Mouse (Mus musculus) gastrocnemius, adult 2 months (tissue): ENCODE measurements around the gene Aoc2. TPM values are rescaled to one million over a fixed set of nuclear protein-coding genes. Genes with fewer than 3 reads are reported as not detected.
"Not testable (repeated sequence)": the region's sequence is repeated elsewhere in the genome, so short reads cannot be mapped to it uniquely, and the experiment has no call there.

ENCODE experiments used
- DNase-seq: peaks from one replicate; pipeline ENCODE4 v3.0.0; 2022
- H3K27ac ChIP-seq: fragments of 200-600 bp; 2 replicates; pipeline ENCODE4 v1.8.1; 2022; ENCODE audit warnings: mild to moderate bottlenecking
- H3K4me3 ChIP-seq: fragments of 200-600 bp; 2 replicates; pipeline ENCODE4 v1.8.1; 2022; ENCODE audit warnings: mild to moderate bottlenecking, moderate library complexity
- CTCF ChIP-seq: fragments of 200-600 bp; IDR thresholded peaks from 2 replicates; pipeline ENCODE4 v1.8.1; 2022; ENCODE audit warnings: antibody characterized with exemption, mild to moderate bottlenecking, moderate library complexity
- intact Hi-C: fragments of 180-260 bp; cut with DNase I; formaldehyde crosslinking; loops from one replicate; pipeline ENCODE4 v1.15.1; 2025
- total RNA-seq, 2 experiments: library from RNA; stranded (reverse); gene quantifications; 2 replicates each; pipeline ENCODE4 v1.2.3; 2021

The Aoc2 gene
- total RNA-seq, 2 experiments from 2014 or later = 0.64 to 1.4 TPM

GRCm38 (mm10) chr11:101351100-101351720 is 26.3 kb downstream of the Aoc2 start:
- H3K4me3 ChIP-seq = no peak overlapping the region
- intact Hi-C loops = no loop called here
- DNase-seq = no peak
- no peak for TF ChIP-seq CTCF
- H3K27ac ChIP-seq = no peak overlapping the region

GRCm38 (mm10) chr11:101351721-101352111 is 26.9 kb downstream of the Aoc2 start:
- Histone ChIP-seq H3K4me3 (no peak overlapping the region), H3K27ac (no peak overlapping the region)
- intact Hi-C loops = no loop called here
- DNase-seq = no peak
- TF ChIP-seq CTCF = no peak

GRCm38 (mm10) chr11:101353436-101353835 is 28.6 kb downstream of the Aoc2 start:
- Histone ChIP-seq H3K27ac (no peak overlapping the region), H3K4me3 (no peak overlapping the region)
- no peak for DNase-seq
- TF ChIP-seq CTCF = no peak
- intact Hi-C loops = no loop called here

- intact Hi-C loops = loop anchor here (5.0 kb wide), 1 partner anchor 43 kb away; no protein-coding TSS in a partner anchor
- no peak overlapping the region for H3K4me3 ChIP-seq
- no peak for DNase-seq
- H3K27ac ChIP-seq = no peak overlapping the region
- no peak for TF ChIP-seq CTCF
These were observed 29.7 kb downstream of the Aoc2 start for GRCm38 (mm10) chr11:101354438-101355010.

GRCm38 (mm10) chr11:101355916-101356315 is 31.1 kb downstream of the Aoc2 start:
- intact Hi-C loops = loop anchor here (5.0 kb wide), 1 partner anchor 41 kb away; no protein-coding TSS in a partner anchor

DNA sequence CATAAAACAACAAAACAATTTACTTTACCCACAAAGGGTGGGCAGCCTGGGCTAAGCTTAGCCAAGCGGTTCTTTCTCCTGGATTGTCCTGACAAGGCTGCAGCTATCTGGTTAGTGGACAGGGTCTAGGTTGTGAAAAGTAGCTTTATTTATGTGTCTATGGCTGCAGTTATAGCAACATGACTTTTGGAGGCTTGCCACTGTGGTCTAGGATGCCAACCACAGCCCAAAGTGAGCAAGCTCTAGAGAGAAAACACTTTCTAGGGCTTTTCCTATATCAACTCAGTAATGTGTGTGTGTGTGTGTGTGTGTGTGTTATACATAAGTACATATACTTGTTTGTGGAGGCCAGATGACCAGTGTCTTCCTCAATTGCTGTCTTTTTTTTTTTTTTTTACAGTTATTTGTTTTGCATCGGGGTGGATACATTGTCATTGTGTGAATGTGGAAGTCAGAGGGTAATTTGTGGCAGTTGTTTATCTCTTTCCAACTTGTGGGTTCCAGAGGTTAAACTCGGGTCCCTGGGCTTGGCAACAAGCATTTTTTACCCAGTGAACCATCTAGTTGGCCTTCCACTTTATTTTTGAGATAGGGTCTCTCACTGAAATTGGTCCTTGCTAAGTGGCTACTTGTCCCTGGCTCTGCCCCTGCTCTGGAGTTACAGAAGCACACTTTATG is 32.8 kb downstream of the Aoc2 start:
- Histone ChIP-seq H3K4me3 (no peak overlapping the region), H3K27ac (no peak overlapping the region)
- intact Hi-C loops = loop anchor here (5.0 kb wide), 1 partner anchor 40 kb away; no protein-coding TSS in a partner anchor
- DNase-seq = no peak
- TF ChIP-seq CTCF = no peak

More at GRCm38 (mm10) chr11:101355916-101356315, 31.1 kb downstream of the Aoc2 start:
- no peak for DNase-seq
- no peak overlapping the region for H3K4me3 ChIP-seq
- no peak for TF ChIP-seq CTCF
- no peak overlapping the region for H3K27ac ChIP-seq

DNA sequence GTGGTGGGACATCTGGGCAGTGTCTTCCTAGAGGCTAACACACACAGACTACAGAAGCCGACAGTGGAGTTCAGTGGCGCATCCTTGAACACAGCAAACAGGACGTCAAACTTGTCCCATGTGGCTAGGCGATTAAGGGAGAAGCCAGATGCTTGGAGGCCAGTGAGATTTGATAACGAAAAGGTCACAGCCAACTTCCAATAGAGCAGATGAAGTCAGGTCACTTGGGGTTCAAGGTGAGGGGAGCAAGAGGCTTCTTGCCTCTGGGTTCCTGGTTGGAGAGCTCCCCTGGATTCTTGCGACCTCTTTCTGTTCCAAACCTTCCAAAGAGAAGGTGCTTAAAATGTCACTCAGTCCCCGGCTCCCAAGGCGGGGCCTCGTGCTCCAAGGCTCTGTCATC is 34.9 kb downstream of the Aoc2 start:
- Histone ChIP-seq H3K4me3 (no peak overlapping the region), H3K27ac (peak overlapping the region; percentile 59)
- no peak for TF ChIP-seq CTCF
- DNase-seq = no peak
- intact Hi-C loops = loop anchor here (5.0 kb wide), 1 partner anchor 38 kb away; no protein-coding TSS in a partner anchor

- Histone ChIP-seq H3K4me3 (no peak overlapping the region), H3K27ac (peak overlapping the region; percentile 59)
- TF ChIP-seq CTCF = no peak
- intact Hi-C loops = no loop called here
- no peak for DNase-seq
These were observed 35.8 kb downstream of the Aoc2 start for GRCm38 (mm10) chr11:101360651-101361113.

DNA sequence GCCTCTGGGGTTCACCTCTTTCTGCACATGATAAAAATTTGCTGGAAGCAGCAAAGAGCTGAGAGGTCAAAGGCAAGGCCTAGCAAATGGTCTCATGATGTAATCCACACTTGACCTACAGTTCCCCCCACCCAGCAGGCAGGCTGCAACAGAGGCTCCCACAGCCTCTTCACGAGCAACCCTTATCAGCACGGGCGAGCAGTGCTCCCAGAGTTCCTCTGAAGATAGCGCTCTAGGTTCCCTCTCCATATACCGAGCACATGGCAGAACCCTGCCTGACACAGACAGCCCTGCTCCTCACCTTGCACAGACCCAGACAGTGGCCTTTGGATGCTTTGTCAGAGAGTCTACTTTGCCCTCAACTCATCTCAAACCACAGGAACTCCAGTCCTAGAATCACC is 39.7 kb downstream of the Aoc2 start:
- DNase-seq = no peak
- H3K4me3 ChIP-seq = no peak overlapping the region
- H3K27ac ChIP-seq = no peak overlapping the region
- TF ChIP-seq CTCF = no peak
- intact Hi-C loops = no loop called here

DNA sequence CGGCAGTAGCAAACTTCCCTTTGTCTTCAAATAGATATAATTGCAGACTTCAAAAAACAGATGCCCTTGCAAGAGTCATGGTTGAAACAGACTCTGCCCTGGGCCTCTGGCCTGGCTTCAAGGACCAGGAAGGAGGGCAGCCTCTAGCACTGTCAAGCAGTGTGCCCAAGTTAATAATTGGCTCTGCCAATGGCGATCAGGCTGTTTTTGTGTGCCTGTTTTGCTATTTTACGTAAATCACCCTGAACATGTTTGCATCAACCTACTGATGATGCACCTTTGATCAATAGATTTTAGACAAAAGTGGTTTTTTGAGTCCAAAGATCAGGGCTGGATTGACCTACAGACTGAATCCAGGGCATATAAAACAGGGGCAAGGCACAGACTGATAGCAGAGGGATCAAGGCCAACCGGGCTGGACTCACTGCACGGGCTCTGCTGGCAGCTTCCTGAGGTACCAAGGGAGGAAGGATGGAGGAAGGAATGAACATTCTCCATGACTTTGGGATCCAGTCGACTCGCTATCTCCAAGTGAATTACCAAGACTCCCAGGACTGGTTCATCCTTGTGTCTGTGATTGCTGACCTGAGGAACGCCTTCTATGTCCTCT is 42.6 kb downstream of the Aoc2 start, which contains the start of gene G6pc:
Gene G6pc, plus strand, starts transcription at position 236 of the 610 bp plus-strand sequence.
- Histone ChIP-seq H3K27ac (no peak within 1 kb of the TSS), H3K4me3 (no peak within 1 kb of the TSS)
- TF ChIP-seq CTCF = no peak
- DNase-seq = no peak
- intact Hi-C loops = no loop called here

DNA sequence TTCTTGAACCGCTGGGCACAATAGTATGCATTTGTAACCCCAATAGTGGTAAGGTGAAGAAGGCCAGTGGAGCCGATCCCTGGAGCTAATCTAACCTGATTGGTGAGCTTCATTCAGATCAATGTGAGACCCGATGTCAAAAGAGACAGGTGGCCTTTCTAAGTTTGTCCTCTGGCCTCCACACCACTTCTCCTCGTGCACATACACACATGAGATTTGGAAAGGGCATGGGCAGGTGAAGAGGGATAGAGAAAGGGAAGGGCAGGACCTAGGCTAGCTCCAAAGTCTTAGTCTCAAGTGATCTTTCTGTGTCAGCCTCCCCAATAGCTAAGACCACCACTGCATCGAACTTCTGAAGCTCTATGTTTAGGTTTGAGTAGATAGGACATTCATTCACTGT is 45.3 kb downstream of the Aoc2 start:
- intact Hi-C loops = no loop called here
- no peak for TF ChIP-seq CTCF
- DNase-seq = no peak
- no peak overlapping the region for H3K4me3 ChIP-seq
- no peak overlapping the region for H3K27ac ChIP-seq

DNA sequence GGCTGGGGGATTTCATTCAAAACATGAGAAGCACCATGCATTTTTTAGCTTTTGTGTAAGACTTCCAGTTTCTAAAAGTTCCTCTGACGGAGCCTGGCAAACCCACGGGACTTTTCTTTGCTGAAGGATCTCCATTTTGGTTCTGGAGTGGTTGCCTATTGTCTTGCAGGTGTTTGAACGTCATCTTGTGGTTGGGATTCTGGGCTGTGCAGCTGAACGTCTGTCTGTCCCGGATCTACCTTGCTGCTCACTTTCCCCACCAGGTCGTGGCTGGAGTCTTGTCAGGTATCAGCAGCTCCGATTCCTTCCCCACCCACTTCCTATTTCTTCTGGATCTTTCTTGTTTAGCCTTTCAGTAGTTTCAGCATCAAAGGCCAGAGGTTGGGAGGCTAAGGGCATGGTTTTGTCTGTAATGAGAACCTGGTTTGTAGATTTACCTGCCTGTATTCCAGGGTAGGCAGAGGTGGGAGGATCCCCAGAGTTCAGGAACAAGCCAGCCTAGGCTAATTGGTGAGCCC is 49.6 kb downstream of the Aoc2 start:
- no peak overlapping the region for H3K27ac ChIP-seq
- TF ChIP-seq CTCF = no peak
- intact Hi-C loops = no loop called here
- no peak for DNase-seq
- no peak overlapping the region for H3K4me3 ChIP-seq

DNA sequence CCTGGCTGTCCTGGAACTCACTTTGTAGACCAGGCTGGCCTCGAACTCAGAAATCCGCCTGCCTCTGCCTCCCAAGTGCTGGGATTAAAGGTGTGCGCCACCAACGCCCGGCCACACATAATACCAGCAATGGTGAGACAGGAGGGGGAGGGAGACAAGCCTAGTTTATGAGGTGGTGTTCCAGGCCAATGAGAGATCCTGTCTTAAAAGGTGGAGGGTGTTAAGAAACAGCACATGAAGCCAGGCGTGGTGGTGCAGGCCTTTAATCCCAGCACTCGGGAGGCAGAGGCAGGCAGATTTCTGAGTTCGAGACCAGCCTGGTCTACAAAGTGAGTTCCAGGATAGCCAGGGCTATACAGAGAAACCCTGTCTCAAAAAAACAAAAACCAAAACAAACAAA is 53.3 kb downstream of the Aoc2 start:
- DNase-seq, intact Hi-C loops, H3K4me3 ChIP-seq, H3K27ac ChIP-seq: not testable (repeated sequence)
